Mouse (Mus musculus): ENCODE measurements around the gene Rnaseh2c.

Gene Rnaseh2c

DNA sequence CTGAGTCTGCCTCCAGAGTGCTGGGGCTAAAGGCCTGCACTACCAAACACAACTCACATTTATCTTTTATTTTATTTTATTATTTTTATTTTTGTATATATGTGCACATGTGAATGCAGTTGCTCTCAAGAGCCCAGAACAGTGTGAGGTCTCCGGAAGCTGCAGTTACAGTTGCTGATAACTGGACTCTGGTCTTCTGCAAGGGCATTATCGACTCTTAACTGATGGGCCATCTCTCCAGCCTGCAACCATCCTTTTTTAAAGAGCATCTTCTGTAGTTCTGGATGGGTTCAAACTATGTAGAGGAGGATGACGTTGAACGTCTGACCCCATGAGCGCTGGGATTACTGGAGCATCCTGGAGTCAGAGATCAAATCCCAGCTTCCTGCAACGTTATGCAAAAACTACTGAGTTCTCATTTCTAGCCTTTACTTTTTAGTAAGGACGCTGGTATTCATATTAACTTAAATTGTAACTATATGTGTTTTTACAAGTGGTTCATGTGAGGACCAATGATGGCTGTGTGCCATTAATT is 34.4 kb downstream of the Rnaseh2c start:
- DNase-seq (ENCODE audit: low spot score in 2 of 2) = no peak

DNA sequence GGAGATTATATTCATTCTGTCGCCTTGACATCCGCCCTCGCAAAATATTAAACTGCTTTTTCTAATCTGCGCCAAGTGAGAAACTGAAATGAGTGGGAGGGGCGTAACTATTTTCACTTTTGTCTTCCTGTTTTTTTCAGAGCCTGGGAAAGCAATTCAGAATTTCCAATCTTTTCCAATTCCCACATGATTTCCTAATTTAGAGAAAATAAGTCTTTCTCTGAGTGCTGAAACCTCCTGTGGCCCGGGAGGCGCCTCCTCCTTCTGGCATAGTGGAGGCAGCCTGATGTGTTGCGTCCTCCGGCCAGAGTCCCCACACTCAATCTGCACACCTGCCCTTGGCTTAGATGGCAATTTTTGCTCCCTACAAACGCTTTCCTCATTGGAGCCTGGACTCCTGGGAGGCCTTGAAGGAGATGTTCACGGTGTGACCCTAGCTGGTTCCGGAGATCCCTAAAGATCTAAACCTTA is 34.9 kb downstream of the Rnaseh2c start:
- no peak for DNase-seq (ENCODE audit: low spot score in 2 of 2)

DNA sequence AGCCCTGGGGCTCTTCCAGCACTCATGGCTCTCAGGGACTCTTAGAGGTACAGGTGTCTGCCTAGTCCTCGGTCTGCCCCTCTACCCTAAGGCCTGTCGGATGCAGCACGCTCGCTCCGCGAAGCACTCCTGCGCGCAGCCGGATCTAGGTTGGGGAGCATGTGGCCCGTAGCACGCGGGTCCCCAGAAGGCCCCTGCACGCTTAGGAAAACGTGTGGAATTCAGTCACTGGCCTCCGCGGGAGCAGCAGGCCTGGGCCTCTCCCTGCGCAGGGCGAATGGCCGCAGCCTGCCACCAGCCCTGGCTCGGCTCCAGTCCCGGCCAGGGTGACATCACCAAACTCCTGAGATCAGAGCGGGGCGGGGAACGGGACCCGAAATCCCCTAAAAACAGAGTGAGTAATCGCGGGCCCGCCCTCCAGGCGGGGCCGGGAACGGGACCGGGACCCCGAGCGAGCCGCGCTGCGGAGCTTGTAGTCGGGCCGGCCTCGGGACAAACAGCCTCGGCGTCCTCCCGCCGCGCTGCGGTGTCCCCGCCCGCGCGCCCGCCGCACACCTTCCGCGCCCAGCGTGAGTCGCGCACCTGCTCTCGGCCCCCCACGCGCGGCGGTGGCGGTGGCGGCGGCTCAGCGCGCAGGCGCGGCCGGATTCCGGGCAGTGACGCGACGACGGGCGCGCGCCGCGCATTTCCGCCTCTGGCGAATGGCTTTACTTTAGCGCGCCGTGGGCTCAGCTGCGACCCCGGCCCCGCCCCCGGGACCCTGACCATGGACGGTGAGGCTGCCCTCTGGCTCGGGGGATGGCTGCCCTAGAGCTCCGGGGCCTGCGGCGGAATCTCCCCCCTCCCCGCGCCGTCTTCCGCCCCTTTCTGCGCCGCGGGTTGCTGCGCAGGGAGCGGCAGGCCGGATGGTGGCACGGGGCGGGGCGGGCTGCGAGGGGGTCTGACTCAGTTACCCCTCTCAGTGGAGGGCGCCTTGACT is 35.7 kb downstream of the Rnaseh2c start, which contains the start of gene Rela:
Rela (plus strand) TSS at position 415 of the 979 bp plus-strand sequence.
- DNase-seq (ENCODE audit: low spot score in 2 of 2) = peak; percentile 77 to 82

DNA sequence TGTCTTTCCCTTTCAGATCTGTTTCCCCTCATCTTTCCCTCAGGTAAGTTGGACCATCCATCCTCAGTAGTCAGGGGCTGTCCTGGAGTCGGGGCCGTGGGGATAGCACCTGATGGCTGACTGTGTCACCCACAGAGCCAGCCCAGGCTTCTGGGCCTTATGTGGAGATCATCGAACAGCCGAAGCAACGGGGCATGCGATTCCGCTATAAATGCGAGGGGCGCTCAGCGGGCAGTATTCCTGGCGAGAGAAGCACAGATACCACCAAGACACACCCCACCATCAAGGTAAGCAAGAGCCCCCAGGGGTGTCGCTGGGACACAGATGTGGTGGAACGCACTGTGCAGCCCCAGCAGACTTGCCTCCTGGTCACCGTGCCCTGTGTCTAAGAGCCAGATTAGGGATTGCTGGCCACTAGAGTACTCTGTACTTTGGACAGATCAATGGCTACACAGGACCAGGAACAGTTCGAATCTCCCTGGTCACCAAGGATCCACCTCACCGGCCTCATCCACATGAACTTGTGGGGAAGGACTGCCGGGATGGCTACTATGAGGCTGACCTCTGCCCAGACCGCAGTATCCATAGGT is 36.8 kb downstream of the Rnaseh2c start:
- DNase-seq (ENCODE audit: low spot score in 2 of 2) = no peak

DNA sequence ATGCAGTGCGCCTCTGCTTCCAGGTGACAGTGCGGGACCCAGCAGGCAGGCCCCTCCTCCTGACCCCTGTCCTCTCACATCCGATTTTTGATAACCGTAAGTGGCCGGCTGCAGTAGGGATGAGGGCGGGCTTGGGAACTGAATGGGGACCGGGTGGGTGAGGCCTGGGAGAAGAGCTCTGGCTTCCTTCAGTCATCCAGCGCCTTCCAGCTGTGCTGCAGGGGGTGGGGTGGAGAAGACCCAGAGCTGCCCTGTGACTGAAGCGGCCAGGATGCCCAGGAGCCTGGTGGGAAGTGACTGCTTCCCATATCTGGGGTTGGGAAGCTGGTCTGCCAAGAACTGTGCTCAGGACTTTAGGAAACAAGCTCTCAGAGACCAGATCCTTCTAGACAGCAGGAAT is 38.7 kb downstream of the Rnaseh2c start:
- DNase-seq (ENCODE audit: low spot score in 2 of 2) = no peak

DNA sequence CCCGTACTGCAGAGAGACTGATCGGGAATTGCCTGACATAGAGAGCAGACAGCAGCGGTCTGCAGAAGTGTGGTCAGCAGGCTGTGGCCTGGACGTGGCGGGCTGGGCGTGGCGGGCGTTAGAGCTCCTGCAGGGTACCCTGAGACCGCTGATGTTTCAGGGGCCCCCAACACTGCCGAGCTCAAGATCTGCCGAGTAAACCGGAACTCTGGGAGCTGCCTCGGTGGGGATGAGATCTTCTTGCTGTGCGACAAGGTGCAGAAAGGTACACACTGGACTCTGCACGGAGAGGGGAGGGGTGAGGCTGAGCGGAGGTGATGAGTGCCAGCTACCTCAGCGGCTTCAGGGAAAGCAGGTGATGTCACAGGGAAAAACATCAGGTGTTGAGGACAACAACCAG is 39.3 kb downstream of the Rnaseh2c start:
- no peak for DNase-seq (ENCODE audit: low spot score in 2 of 2)

DNA sequence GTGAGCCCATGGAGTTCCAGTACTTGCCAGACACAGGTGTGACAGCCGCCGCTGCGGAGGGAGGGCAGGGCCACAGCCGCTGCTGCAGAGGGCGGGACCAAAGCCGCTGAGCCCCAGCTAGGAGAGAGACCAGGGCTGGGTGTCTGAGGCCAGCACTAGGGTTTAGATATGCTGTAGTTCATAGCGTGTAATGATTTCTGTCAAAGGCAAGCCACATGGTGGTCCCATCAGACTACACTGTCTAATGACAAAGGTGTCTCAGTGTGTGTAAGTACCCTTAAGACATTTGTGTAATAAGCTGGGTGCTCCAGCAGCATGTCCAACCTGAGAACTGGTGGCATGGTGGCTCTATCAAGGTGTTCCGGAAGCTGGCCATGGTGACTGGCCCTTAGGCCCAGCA is 40.0 kb downstream of the Rnaseh2c start:
- DNase-seq (ENCODE audit: low spot score in 2 of 2) = no peak

DNA sequence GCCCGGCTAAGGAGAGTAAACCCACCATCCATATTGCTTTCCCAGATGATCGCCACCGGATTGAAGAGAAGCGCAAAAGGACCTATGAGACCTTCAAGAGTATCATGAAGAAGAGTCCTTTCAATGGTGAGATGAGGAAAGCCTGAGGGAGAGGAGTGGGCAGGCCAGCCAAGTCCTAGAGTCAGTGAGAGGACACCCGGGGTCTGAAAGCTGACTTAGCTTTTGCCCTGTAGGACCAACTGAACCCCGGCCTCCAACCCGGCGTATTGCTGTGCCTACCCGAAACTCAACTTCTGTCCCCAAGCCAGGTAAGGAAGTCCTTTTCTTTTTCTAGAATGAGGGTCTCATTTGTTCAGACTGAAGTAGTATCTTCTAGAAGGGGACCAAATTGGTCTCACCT is 43.6 kb downstream of the Rnaseh2c start:
- no peak for DNase-seq (ENCODE audit: low spot score in 2 of 2)

DNA sequence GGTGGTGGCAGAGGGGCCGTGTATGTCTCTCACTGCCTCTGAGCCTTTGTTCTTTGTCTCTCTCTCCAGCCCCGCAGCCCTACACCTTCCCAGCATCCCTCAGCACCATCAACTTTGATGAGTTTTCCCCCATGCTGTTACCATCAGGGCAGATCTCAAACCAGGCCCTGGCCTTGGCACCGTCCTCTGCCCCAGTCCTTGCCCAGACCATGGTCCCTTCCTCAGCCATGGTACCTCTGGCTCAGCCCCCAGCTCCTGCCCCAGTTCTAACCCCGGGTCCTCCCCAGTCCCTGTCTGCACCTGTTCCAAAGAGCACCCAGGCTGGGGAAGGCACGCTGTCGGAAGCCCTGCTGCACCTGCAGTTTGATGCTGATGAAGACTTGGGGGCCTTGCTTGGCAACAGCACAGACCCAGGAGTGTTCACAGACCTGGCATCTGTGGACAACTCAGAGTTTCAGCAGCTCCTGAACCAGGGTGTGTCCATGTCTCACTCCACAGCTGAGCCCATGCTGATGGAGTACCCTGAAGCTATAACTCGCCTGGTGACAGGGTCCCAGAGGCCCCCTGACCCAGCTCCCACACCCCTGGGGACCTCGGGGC is 45.2 kb downstream of the Rnaseh2c start:
- no peak for DNase-seq (ENCODE audit: low spot score in 2 of 2)

DNA sequence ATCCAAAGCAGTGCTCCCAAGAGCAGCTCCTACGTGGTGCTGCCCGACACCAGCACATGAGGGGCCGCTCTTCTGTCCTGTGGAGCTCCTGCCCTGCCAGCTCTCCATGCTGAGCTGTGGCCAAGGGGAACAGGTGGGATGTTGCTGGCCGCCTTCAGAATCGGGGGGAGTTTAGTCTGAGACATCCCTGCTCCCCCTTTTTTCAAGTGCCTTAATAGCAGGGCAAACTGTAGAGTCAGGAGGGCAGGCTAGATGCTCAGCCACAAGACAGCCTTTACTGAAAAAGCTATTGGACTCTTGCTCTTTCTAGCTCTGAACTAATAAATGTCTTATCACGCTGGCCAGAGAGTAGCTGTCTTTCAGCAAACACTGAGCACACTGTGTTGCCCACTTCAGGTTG is 46.1 kb downstream of the Rnaseh2c start:
- no peak for DNase-seq (ENCODE audit: low spot score in 2 of 2)

DNA sequence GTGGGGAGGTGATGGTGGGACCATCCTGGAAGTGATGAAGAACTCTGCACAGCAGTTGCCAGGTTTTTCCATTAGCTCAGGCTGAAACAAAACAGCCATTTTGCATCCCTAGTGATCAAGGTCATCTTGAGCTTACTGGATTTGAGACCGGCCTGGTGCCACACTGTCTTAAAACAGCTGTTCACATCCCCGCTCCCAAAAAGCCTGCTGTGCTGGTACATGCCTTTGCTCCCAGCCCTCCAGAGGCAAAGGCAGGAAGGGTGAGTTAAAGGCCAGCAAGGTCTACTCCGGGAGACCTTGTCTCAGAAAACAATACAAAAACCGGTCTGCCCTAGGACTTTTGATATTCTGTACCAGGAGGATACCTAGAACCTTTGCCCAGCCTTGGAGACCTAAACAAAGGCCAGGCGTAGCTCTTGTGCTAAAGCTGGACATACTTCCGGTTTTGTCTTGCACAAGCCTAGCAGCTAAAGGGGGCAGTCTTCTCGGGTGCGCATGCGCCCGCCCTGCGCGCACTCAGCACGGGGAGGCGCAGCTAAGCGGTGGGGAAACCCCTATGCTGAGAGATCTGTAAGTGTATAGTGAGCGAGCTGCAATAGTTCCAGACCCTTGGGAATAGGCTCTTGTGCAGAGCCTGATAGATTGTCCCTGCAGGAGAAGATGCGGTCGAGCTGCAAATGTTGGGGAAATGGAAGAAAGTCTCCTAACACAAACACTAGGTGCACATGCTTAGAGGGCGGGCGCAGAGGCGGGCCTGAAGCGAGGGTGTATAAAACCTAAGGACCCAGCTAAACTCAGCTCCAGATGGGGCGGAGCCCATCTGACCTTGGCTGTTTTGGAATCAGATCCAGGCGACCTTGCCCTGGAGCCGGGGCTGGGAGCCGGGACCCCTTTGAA is 47.0 kb downstream of the Rnaseh2c start:
- DNase-seq (ENCODE audit: low spot score in 2 of 2) = peak; percentile 71 to 75

DNA sequence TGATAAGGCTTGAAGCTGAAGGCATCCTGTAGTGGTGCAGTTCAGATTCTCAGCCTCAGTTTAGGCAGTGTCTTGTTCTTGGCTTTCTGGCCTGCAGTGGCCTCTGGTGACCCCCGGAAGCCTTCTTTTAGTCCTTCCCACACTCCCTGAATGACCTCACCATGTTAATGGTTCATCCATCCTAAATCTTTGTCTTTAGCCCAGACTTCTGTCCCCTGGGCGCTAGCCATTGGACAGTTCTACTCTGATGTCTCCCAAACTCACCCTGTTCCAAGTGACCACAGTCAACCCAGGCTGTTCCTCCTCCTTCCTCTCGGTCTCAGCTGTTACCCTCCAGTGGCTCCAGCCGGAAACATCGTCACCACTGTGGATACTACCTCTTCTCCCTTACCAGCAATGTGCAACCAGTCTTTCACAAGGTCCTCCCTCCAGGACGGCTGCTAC is 47.6 kb downstream of the Rnaseh2c start:
- DNase-seq (ENCODE audit: low spot score in 2 of 2) = no peak

DNA sequence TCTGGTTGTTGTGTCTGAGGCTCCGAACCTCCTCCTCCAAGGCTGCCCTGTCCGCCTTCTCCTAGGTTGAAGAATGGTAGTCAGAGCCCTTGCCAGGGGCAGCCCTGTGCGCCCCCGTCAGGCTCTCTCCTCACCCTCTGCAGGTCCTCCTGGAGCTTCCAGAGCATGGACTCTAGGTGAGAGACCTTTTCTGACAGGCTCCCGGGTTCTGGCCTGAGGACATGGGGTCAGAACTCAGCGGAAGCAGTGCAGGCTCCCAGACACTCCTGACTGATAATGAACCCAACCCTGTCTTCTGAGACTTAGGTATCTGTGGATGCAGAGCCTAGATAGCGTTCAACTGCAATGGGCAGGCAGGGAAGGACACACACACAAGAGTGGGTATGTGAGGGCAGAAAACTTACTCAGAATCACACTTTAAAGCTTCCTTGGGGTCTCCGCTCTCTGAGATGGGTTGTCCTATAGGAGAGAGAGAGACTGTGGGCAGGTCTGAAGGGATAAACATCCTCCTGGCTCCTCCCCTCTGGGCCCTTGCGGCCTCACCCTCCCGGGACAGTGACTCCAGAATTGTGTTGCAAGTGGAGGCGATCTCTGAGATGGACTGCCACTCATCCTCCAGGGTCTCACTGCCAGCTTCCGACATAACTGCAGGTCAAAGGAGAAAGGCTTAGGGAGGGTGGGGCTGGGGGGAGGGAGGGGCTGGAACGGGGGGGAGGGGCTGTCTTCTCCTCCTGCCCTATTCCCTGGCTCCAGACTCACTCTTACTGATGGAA is 50.0 kb downstream of the Rnaseh2c start:
- no peak for DNase-seq (ENCODE audit: low spot score in 2 of 2)

DNA sequence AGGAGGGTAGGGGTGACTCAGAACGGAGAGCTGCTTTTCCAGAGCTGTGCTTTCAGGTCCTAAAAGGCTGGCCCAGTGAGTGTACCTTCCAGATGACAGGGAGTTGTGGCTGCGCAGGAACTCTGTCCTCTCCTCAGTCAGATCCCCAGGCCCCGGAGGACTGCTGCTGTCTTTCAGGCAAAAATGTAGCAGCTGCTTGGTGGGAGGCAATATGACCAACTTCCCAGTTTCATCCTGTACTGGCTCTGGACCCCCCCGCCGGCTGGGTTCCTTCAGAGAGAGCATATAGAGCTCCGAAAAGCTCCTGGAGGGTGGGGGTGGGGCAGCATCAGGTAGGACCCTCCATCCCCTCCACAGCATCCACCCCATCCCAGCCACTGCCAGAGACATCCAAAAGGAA is 50.9 kb downstream of the Rnaseh2c start:
- DNase-seq (ENCODE audit: low spot score in 2 of 2) = no peak

DNA sequence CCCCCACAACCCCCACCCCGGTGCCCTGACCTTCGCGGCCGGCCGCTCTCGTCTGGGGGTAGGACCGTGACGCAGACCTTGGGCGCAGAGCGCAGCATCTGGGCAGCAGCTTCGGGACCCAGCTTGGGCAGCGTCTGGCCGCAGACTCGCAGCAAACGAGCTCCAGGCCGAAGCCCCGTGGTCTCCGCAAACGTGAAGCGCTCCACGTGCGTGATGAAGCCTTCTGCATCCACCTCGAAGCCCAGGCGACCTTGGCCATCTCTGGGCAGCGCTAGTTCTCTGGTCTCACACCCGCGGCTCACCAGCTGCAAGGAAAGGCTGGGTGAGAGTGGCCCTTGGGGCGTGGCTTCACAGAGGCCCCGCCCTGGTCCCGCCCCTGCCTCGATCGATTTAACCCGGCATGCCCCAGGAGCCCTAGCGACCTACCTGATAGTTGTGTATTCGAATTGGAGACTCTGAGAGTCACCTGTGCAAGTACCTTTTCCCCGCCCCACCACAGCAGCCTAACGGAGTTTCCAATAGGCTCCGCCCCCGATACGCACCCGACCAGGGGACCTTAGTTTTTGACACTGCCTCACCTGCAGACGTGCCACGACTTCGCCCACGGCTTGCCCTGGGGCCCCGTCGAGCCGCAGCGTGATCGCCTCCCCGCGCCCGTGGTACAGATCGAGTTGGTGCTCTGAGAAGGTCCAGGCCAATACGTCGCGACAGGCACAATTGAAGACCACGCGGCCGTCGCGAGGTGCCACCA is 52.5 kb downstream of the Rnaseh2c start:
- DNase-seq (ENCODE audit: low spot score in 2 of 2) = no peak

DNA sequence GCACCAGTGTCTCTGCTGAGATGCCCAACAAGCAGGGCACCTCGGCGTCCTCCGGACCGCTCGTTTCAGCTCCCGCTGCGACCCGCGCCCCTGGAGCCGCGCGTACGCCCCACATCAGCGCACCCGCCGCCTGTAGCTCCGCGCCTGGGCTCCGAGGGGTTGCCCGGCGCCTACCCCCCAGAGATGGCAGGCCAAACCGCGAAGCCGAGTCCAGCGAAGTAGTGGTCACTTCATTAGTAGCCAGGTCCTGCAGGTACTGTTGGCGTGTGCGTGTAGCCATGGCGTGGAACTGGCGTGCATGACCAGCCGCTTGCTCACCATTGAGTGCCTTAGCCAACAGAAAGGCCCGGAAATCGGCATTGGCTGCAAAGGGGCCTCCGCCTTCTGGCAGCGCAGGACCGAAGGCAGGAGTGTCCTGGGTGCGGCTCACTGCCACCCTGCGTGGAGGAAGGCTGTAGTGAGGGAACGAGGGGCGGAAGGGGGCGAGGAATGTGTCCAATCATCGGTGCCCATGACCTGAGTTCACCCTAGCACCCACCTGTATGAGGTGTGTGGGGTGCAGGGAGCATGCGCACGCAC is 53.1 kb downstream of the Rnaseh2c start:
- no peak for DNase-seq (ENCODE audit: low spot score in 2 of 2)

All from frontal cortex, postnatal 14 days (tissue).